Mouse (Mus musculus): ENCODE results near the gene Ttll10. TPM values are rescaled to one million over a fixed set of nuclear protein-coding genes. Genes with fewer than 3 reads are reported as not detected.

The Ttll10 gene
- total RNA-seq, 2 experiments from 2014 or later, result not detected

DNA sequence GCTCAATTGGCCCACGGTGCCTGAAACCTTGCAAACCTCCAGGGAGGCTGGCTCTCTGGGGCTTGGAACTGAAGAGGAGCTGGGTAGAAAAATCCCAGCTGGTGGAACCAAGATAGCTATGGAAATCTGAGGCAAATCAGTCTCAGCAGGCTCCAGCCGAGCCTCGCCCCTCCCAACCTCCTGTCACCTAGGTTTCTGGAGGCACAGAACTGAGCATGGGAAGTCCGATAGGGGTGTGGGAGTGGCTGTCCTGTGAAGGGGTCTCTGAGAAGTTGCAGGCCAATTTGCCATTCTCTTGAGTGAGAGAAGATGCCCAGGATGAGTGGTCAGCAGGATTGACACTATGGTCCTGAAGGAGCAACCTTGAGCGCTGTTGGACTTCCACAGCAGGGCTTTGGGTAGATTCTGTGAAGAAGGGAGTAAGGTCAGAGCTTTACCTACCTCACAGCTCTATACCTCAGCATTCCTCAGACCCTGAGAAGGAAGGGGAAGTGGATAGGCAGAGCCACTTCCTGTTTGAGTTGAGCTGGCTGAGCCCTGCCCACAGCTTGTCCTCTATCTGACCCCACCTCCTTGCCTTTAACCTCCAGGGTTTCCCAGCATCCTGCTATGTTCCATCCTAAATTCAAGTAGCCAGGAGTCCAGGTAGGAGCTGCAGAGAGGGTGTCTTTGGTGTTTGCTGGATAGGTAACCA is 8.2 kb upstream of the Ttll10 start:
- DNase-seq (ENCODE audit: low spot score in 2 of 2), result no peak

DNA sequence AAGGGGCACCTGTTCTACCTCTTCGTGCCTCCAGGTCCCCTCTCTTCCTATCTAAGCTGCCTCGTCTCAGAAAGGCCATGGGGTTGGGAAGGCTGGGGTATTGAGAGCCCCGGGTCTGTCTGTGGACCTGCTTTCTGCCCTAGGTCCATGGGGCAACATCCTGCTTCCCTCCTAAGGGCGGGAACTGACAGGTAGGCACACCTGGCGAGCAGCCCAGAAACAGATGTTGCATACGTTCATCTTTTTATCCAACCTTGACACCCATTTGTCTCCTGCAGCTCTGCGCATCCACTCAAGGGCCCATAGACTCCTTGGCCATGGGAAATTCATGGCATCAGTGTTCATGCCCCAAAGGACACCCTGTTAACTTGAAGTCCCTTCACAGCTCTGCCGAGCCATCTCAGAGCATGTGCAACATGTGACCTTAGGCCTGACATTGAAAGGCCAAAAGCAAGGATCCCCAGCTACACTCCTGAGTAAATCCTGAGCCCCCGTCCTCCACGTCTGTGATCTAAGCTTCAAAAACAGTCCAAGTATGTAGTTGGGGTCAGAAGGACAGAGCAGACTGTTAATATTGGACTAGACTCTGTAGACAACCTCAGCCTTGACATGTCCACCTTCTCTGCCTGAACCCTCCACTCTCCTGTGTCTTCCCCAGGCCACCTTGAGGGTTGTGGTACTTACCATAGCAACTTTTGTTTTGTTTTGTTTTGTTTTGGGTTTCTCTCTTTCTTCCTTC is 6.1 kb upstream of the Ttll10 start:
- DNase-seq (ENCODE audit: low spot score in 2 of 2), result no peak

DNA sequence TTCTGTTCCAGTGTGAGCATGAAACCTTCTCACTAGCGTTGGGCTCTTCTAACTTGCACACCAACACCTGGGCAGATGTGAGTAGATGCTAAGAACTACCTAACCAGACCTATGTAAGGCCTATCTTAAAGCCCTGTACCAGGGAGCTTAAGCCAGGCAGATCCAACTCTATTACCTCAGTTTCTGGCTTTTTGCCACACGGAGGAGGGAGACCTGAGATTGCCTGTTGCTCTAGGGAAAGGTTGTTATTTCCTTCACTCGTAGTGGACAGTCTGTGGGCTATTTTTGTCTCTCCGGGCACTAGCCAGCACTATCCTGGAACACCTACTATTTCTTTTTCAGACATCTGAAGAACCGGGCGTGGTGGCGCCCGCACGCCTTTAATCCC is 5.3 kb upstream of the Ttll10 start:
- DNase-seq (ENCODE audit: low spot score in 2 of 2), result no peak

DNA sequence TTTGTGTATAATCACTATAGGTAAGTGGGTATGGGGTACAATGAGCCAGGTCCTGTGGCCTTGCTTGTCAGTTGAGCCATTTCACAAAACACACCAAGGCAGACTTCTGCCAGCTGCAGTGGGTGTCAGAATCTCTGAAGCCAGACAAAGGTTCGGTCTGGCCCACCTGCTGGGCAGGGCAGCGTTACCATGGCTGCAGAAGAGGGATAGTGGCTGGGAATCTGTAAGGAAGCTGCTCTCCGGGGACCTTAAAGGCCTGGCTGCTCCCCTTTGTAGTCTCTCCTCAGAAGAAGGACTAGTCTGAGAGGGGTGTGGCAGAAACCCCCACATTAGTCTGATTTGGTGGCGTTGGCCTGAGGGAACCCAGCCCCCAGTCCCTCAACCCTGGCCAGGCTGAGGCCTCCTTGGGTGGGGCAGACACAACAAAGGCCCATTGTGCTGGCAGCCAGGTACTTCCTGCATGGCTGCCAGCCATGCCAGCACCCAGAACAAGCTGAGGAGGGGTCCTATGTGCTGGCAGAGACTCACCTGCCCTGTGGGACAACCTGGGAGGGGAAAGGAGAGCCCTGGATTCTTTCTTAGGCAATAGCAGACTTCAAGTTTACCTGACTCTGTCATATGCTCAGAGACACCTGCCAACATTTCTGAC is 4.8 kb upstream of the Ttll10 start:
- no peak for DNase-seq (ENCODE audit: low spot score in 2 of 2)

DNA sequence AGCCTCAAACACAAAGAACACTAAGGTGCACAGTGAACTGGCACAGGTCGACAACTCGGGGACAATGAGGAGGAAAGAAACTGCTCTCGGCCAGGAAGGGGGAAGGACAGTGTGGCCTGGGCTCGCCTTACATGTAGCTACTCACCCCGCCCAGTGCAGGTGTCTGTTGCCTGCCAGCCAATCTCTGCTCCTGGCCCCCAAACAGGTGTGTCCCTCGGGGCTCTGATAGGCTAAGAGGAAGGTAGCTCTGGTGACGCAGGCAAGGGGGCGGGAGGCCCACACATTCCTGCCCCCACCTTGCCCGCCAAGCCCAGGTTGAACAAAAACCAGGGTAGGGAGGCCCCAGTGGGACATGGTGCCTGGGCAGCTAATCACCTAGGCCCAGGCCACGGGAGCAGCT is 499 bp upstream of the Ttll10 start:
- no peak for DNase-seq (ENCODE audit: low spot score in 2 of 2)

DNA sequence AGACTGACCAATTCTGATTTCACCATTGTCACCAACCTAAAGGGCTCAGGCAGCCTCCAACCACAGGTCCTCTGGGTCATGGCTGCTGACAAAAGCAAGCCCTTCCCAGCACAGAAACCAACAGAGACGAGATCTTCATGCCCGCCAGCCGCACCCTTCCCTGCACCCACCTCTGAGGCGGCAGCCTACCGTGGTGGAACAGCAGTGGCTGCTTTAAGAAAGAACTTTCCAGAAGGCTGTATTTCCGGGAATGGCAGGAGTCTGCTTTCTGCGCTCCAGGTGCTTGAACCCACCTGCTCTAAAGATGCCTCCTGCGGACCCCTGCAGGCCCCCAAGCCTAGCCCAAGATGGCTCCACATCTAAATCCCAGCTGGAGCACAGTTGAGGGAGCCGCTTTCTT is 388 bp downstream of the Ttll10 start:
- no peak for DNase-seq (ENCODE audit: low spot score in 2 of 2)

DNA sequence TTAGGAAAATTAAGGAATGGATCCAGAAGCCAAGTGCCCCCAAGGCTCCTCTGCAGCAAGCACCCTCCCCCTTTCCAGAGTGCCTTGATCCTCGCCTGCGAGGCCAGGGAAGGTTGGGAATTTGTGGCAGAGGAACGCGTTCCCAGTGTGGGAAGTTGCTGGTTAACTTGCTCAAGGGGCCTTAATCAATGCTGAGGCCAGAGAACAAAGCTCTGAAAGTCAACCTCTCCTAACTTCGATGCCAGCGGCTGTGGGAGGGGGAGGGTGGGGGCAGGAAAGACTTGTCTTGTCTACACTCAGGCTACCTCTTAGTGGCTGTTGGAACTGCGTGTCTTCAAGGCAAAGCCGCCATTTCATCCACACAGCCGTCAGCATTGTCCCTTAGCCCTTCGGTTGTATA is 1.5 kb downstream of the Ttll10 start:
- no peak for DNase-seq (ENCODE audit: low spot score in 2 of 2)

DNA sequence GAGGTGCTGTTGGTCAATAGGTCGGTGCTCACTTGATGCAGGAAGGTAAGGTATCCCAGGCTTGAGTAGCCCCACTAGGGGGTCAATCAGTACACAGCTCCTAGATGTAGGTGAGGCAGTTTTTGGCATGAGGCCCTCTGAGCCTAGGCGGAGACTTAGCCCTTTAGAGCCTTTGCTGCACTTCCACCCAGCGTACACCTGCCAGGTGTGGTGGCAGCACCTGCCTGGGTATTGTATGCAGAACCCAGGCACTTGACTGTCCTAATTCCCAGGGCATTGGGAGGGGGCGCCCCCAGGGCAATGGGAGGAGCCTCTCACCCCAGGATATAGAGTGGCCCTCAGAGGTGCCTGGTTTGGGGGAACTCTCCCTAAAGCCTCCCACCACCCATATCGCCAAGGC is 4.0 kb downstream of the Ttll10 start:
- DNase-seq (ENCODE audit: low spot score in 2 of 2), result no peak

DNA sequence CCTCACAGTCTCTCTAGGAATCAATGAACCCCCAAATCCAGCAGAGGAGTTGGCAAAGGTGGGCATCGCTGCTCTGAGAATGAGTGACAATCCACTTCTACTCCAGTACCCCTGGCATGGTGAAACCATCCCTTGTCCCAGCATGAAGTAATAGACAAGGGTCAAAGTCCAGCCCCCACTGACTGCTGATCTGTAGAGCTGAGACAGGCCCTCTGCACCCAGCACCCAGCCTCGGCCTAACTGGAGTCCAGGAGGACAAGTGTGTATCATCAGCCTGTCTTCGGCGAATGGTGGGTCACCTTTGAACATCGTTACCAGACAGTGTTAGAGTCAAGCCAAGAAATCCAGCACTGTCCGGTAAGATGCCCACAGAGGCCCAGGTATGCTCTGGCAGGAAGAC is 4.6 kb downstream of the Ttll10 start:
- DNase-seq (ENCODE audit: low spot score in 2 of 2), result no peak

DNA sequence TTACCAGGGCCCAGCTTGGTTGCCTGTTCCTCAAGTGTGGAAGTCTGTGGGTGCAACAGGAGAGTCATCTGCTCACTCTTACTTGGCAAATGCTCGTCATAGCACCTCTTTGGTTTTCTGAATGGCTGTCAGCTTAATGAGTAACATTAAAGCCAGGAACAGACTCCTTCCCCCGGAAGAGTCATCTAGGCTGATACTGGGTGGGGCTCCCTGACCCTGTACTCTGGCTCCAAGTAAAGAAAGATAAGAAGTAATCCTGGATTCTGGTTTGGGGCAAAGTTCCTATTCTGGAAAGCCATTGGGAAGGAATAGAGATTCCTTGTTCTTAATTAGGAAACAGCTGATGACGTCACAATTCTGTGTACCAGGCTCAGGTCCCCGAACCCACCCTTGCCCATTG is 5.1 kb downstream of the Ttll10 start:
- no peak for DNase-seq (ENCODE audit: low spot score in 2 of 2)

DNA sequence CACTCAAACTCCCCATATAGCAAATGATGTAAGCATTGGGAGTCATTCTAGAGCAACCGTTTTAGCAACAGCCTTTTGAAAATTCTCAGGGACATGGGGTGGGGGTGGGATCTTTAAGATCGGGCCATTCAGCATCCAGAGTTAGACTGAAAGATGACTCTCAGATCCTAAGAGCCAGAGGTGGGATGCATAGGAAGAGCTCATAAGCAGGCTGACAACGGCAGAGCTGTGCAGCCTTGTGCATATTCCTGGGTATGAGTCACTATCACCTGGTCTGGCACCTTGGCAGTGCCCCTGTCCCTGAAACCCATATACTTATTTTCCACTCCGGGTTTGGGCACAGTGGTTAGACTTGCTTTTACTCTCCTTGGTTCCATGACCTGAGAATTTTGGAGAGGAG is 6.1 kb downstream of the Ttll10 start:
- no peak for DNase-seq (ENCODE audit: low spot score in 2 of 2)

DNA sequence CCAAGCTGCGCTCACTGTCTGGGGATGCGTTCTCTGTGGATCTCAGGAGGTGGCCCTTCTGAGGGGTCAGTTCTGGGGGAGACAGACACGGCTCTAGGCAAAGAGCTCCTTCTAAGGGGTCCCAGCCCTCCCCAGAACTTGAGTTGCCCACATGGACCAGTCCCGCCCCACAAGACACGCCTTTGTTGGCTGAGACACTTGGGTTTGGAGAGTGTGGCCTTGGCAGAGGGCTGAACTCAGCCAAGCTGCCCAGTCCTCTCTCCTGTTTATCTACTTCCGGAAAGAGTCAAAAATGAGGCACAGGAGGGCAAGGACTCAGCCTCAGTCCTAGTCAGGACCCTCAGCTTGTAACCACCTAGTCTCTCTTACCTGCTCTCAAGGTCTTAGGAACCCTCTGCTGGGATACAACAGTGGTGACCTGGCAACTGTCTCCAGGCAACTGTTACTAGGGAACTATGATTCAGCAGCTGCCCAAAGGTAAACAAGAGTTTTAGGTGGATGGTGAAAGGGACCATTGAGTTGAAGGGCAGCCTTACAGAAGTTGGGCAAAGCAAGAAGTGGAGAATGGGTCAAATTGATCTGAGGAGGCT is 8.7 kb downstream of the Ttll10 start:
- no peak for DNase-seq (ENCODE audit: low spot score in 2 of 2)

DNA sequence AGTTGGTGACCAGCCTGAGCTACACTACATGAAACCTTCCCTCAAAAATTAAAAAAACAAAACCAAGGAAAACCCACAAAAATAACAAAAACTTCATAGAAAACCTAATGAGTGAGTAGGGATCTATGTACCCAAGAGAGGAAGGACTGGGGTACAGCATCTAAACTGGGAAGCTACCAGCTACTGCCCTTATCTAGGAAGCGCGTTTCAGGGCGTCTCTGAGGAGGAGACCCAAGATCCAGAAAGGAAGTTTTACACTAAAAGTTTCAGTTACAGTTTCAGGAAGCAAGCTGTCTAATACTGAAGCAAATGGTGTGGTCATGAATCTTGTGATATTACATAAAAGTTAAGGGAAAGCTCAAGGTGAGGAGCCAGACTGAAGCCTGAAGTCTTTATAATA is 9.4 kb downstream of the Ttll10 start:
- no peak for DNase-seq (ENCODE audit: low spot score in 2 of 2)

DNA sequence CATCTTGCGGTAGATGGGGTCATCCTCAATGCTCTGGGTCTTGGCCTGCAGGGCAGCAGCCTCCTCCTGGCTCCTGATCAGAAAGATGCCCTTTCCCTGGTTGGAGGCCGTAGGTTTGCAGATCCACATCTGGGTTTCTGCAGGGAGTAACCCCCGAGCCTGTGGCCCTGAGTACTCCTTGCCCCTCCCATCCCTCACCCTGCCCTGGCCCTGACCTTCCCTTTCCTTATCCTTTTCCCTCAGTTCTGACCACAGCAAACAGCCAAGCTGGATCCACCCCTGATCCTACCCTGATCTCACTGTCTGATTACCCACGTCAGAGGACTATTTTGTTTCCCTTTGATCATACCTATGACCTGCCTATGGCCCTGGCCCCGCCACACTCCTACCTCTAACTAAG is 14.5 kb downstream of the Ttll10 start:
- DNase-seq (ENCODE audit: low spot score in 2 of 2), result no peak

DNA sequence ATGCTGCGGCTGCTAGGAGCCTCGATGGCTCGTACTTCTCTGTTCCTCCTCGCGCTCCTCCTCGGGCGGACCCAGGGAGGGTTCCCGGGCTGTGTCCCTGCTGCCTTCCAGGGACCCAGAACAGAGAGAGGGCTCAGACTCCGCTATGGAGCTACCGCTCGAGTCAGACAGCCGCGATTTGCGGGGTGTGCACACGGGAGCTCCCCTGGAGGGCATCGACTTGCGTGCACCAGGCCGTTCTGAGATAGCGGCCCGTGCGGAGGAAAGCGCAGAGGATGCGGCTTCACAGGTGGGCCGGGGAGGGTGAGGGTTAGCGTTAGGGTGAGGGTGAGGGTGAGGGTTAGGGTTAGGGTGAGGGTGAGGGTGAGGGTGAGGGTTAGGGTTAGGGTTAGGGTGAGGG is 24.3 kb downstream of the Ttll10 start:
- DNase-seq (ENCODE audit: low spot score in 2 of 2), result no peak

DNA sequence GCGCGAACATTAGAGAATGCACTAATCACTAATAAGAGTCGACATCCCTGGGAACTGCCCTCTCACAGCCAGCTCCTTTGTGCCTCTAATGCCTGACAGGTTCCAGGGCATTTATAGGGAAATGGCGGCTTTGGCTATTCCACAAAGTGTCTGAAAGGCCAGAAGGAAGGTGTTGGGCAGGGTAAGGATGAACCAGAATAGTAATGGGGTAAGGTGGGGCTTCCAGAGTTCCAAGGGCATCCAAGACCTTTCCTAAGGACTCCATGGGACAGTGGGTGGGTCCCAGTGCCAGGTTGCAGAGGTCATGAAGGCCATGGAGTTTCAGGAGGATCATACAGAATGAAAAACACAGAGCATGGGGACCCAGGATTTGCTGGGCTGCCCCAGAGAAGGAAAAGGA is 24.9 kb downstream of the Ttll10 start:
- DNase-seq (ENCODE audit: low spot score in 2 of 2), result no peak

DNA sequence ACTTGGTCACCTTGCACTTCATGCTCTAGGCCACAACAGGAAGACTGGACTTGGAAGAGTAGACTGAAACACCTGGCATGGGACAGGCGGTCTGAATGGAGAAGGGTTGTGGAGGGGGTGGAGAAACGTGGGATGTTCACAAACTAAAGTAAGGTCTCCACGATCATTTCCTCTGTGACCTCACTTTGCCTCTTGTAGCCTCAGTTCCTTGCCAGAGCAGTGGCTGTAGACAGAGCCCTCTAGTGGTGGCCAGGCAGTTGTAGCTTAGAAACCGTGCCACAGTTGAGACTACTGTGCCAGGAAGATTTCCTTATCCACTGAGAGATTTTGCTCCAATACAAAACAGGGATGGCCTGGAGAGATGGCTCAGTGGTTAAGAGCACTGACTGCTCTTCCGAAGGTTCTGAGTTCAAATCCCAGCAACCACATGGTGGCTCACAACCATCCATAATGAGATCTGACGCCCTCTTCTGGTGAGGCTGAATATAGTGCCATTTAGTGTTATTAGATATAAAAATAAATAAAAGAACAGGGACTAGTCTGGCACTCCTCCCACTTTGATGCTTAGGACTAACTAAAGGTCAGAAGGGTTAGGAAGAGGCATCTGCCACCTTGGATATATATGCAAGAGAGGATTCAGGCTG is 25.6 kb downstream of the Ttll10 start:
- peak in 1 of 2 experiments; percentile 12 for DNase-seq (ENCODE audit: low spot score in 2 of 2)

DNA sequence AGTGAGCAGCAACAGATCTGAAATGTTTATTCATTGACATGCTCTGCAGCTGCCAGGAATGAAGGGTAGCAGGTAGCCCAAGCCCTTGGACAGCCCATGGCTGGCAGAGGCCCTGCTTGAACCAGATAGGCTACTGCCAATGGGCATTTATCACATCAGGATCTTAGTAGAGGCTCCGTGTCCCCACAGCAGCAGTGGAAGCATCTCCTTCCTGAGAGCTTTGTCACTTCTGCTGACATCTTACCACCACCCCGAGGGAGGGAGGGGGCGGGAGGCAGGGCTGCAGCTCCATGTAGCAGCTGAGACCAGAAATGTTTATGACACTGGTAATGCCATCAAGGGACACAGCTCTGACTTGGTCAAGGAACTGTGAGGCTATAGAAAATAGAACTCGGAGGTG is 26.4 kb downstream of the Ttll10 start:
- DNase-seq (ENCODE audit: low spot score in 2 of 2), result peak in 1 of 2 experiments; percentile 1

DNA sequence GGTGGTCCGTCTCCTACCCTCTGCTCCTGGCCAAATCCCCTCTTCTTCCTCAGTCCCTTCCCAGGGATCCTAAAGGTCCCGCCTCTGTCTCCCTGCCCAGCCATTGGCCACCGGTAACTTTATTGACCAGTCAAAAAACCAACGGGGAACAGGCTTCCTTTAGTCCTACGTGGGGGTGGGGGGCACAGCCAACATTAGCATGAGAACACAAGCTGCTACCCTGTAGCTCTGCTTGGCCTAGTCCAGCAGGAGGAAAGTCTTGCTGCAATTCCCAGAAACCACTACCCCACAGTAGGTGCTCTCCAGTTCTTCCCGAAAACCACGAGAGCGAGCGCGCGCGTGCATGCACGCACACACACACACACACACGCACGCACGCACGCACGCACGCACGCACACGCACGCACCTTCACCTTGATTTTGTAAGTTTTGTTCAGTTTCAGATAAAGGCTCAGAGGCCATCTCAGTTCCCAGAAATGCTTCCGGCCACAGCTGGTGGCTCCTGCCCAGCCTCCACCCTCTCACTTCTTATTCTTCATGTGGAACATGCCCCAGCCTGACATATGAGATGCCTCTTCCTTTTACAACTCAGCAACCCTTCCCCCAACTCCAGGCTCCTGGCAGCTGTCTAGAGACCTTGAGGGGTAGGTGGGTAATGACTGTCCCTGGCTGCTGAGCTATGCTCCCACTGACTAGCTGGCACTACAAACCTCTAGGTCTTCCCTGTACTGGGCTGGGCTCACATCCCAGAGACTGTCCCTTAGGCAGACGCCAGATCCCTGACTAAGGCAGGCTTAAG is 27.4 kb downstream of the Ttll10 start:
- peak; percentile 66 to 77 for DNase-seq (ENCODE audit: low spot score in 2 of 2)

DNA sequence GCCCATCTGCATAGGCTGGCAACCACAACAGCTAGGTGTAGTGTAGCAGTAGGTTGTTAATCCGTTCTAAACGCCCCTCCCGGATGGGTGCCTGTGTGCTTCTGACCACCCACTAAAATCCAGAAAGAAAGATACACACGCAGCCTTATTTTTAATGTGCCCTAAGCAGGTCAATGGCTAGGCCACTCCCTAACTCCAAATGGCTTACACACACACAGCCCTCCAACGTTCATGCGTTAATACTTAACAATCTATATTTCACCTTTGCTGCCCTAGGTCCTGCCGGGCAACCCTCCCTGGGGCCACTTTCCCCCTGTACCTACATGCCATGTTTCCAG is 28.0 kb downstream of the Ttll10 start:
- DNase-seq (ENCODE audit: low spot score in 2 of 2), result no peak

DNA sequence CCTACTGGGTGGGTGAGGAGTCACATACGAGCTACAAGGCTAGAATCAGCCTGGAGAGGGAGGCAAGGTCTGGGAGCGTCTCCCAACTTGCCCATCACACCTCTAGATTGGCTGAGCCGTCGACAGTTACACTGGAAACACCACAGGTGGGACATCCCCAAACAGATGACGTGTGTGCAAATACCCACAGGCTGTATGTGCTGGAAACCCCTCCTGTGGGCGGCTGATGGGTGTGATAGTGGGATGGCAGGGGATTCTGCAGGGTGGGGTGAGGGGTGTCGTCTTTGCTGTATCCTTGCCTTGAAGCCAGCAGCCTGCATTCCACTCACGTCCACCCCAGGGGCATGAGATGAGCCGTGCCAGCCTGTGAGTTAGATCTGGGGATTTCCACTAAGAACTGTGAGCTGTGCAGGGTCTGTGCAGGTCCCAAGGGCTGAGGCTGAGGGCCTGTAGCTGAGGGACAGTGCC is 28.5 kb downstream of the Ttll10 start:
- no peak for DNase-seq (ENCODE audit: low spot score in 2 of 2)

Measured in left cerebral cortex, adult 18-20 months (tissue).